Mouse (Mus musculus): ENCODE measurements at regions not wholly inside any gene's neighbourhood (a gene's known extent, or its start where the extent isn't known, plus 50 kb on each side); places are given as distances from the start of the nearest gene placed in this dataset.

- no peak for DNase-seq (ENCODE audit: low spot score in 2 of 2)
Measured at GRCm38 (mm10) chr1:61135597-61136545, 158.1 kb downstream of the Icos start.

GRCm38 (mm10) chr1:61137210-61137885 is 159.6 kb downstream of the Icos start:
- DNase-seq (ENCODE audit: low spot score in 2 of 2): no peak

- no peak for DNase-seq (ENCODE audit: low spot score in 2 of 2)
Measured at GRCm38 (mm10) chr1:61137954-61138353, 160.2 kb downstream of the Icos start.

GRCm38 (mm10) chr1:61139291-61139983 is 161.7 kb downstream of the Icos start:
- DNase-seq (ENCODE audit: low spot score in 2 of 2): peak; percentile 34 to 39

- DNase-seq (ENCODE audit: low spot score in 2 of 2): no peak
Measured at GRCm38 (mm10) chr1:61139984-61140648, 162.4 kb downstream of the Icos start.

GRCm38 (mm10) chr1:61140870-61141591 is 163.3 kb downstream of the Icos start:
- DNase-seq (ENCODE audit: low spot score in 2 of 2): no peak

GRCm38 (mm10) chr1:61141592-61141930 is 163.8 kb downstream of the Icos start:
- DNase-seq (ENCODE audit: low spot score in 2 of 2): no peak

GRCm38 (mm10) chr1:61141952-61142351 is 164.2 kb downstream of the Icos start:
- no peak for DNase-seq (ENCODE audit: low spot score in 2 of 2)

- DNase-seq (ENCODE audit: low spot score in 2 of 2): no peak
Measured at GRCm38 (mm10) chr1:61143030-61143753, 165.5 kb downstream of the Icos start.

GRCm38 (mm10) chr1:61143754-61144066 is 166.0 kb downstream of the Icos start:
- no peak for DNase-seq (ENCODE audit: low spot score in 2 of 2)

- no peak for DNase-seq (ENCODE audit: low spot score in 2 of 2)
Measured at GRCm38 (mm10) chr1:61145013-61145412, 167.3 kb downstream of the Icos start.

- DNase-seq (ENCODE audit: low spot score in 2 of 2): no peak
Measured at GRCm38 (mm10) chr1:61145572-61145971, 167.8 kb downstream of the Icos start.

GRCm38 (mm10) chr1:61146222-61146723 is 168.5 kb downstream of the Icos start:
- no peak for DNase-seq (ENCODE audit: low spot score in 2 of 2)

GRCm38 (mm10) chr1:61151742-61152141 is 174.0 kb downstream of the Icos start:
- DNase-seq (ENCODE audit: low spot score in 2 of 2): no peak

- no peak for DNase-seq (ENCODE audit: low spot score in 2 of 2)
Measured at GRCm38 (mm10) chr1:61152157-61152556, 174.4 kb downstream of the Icos start.

- no peak for DNase-seq (ENCODE audit: low spot score in 2 of 2)
Measured at GRCm38 (mm10) chr1:61154216-61154615, 176.5 kb downstream of the Icos start.

GRCm38 (mm10) chr1:61157271-61157670 is 179.5 kb downstream of the Icos start:
- DNase-seq (ENCODE audit: low spot score in 2 of 2): no peak

GRCm38 (mm10) chr1:61160505-61160904 is 182.8 kb downstream of the Icos start:
- no peak for DNase-seq (ENCODE audit: low spot score in 2 of 2)

GRCm38 (mm10) chr1:61164271-61164670 is 186.5 kb downstream of the Icos start:
- DNase-seq (ENCODE audit: low spot score in 2 of 2): no peak

- no peak for DNase-seq (ENCODE audit: low spot score in 2 of 2)
Measured at GRCm38 (mm10) chr1:61171941-61172340, 194.2 kb downstream of the Icos start.
